Mouse (Mus musculus) frontal cortex, adult 2 months (tissue): Measurements from ENCODE around the gene Prickle3. TPM values are rescaled to one million over a fixed set of nuclear protein-coding genes. Genes with fewer than 3 reads are reported as not detected.

Experiments
- polyA plus RNA-seq: library from polyadenylated mRNA; depleted of rRNA; stranded (reverse); fragments of >200 nt; gene quantifications from 2 replicates; pipeline ENCODE4 v1.2.3, GENCODE M21; 2012; rRNA removed

Gene Prickle3
- polyA plus RNA-seq, 1 experiment: 2.3 TPM

Other genes with a start within 250 kb of the Prickle3 start
- 0.08 and 0.17 TPM in 2 replicates for gene Foxp3, start 83.6 kb upstream of the Prickle3 start, polyA plus RNA-seq
- 13.9 and 14.8 TPM in 2 replicates for gene Ppp1r3f, start 83.0 kb upstream of the Prickle3 start, polyA plus RNA-seq
- gene Ccdc22, start 51.7 kb upstream of the Prickle3 start, polyA plus RNA-seq: 31.1 and 32.6 TPM in 2 replicates
- 0.19 and 0.22 TPM in 2 replicates for gene Cacna1f, start 50.2 kb upstream of the Prickle3 start, polyA plus RNA-seq
- gene Syp, start 18.8 kb upstream of the Prickle3 start, polyA plus RNA-seq: 961 and 980 TPM in 2 replicates
- gene Plp2, start 14.1 kb downstream of the Prickle3 start, polyA plus RNA-seq: 14.6 and 15.6 TPM in 2 replicates
- 0.90 and 1.2 TPM in 2 replicates for gene Magix, start 24.0 kb downstream of the Prickle3 start, polyA plus RNA-seq
- 26.2 and 32.7 TPM in 2 replicates for gene Gpkow, start 39.9 kb downstream of the Prickle3 start, polyA plus RNA-seq
- gene Wdr45, start 57.1 kb downstream of the Prickle3 start, polyA plus RNA-seq: 75.0 and 77.0 TPM in 2 replicates
- gene Gm45208, start 65.0 kb downstream of the Prickle3 start, polyA plus RNA-seq: 0.18 and 0.55 TPM in 2 replicates
- gene Praf2, start 71.2 kb downstream of the Prickle3 start, polyA plus RNA-seq: 118 and 124 TPM in 2 replicates
- 23.7 and 25.4 TPM in 2 replicates for gene Ccdc120, start 93.6 kb downstream of the Prickle3 start, polyA plus RNA-seq
- gene Tfe3, start 105.3 kb downstream of the Prickle3 start, polyA plus RNA-seq: 23.8 and 25.1 TPM in 2 replicates
- 112 and 118 TPM in 2 replicates for gene Gripap1, start 132.5 kb downstream of the Prickle3 start, polyA plus RNA-seq
- gene Kcnd1, start 165.0 kb downstream of the Prickle3 start, polyA plus RNA-seq: 7.4 and 7.8 TPM in 2 replicates
- gene Otud5, start 184.1 kb downstream of the Prickle3 start, polyA plus RNA-seq: 51.9 and 58.0 TPM in 2 replicates
- 50.5 and 54.6 TPM in 2 replicates for gene Pim2, start 221.0 kb downstream of the Prickle3 start, polyA plus RNA-seq
- gene Slc35a2, start 226.8 kb downstream of the Prickle3 start, polyA plus RNA-seq: 44.6 and 51.1 TPM in 2 replicates
- gene Pqbp1, start 242.0 kb downstream of the Prickle3 start, polyA plus RNA-seq: 188 and 192 TPM in 2 replicates
- 17.8 and 20.3 TPM in 2 replicates for gene Timm17b, start 242.1 kb downstream of the Prickle3 start, polyA plus RNA-seq